Mouse (Mus musculus) retina, postnatal 7 days (tissue): ENCODE results near the gene Vim.

Source experiments
- DNase-seq: peaks from one replicate; pipeline ENCODE4 v3.0.0-alpha.2; 2012; ENCODE audit warnings: low read depth, low spot score

Vim gene

GRCm38 (mm10) chr2:13573408-13574065 is at the start of gene Vim:
Vim (plus strand) TSS chr2:13573927.
- DNase-seq, result peak; percentile 60

DNA sequence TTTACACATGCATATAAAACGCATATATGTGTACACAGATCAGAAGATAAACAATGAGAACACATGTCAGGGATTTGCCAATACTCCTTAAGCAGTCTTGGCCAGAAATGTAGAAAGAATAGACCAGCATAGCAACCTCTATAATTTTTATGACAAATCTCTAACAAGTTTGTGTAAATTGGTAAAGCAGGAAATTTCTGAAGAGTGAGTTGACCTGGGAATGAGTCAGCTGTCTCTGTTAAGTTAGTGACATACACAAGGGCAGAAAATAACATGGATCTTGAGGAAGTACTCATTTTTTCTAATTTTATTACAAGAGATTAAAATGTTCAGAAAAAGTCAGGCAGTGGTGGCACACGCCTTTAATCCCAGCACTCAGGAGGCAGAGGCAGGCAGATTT is 47.5 kb upstream of the Vim start:
- no peak for DNase-seq

DNA sequence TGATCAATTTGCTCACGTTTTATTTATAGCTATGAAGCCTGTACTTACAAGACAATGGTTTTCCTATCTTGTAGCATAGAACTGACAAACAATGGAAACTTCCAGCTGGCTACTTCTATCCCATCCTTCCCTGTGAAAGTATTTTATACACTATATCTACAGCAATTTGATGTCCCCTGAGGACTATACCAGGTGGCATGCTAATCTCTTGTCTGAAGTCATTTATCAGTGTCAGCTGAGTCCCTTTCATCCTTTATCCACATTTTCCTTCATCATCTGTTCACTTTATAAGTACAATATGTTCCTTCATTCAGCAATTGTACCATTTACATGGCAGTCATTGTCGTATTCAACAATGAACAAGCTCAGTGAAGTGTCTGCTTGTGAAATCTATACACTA is 46.6 kb upstream of the Vim start:
- no peak for DNase-seq

- no peak for DNase-seq
Observed at GRCm38 (mm10) chr2:13527531-13527930, 46.2 kb upstream of the Vim start.

- no peak for DNase-seq
Observed at GRCm38 (mm10) chr2:13529253-13529933, 44.3 kb upstream of the Vim start.

GRCm38 (mm10) chr2:13530639-13531038 is 43.1 kb upstream of the Vim start:
- no peak for DNase-seq

DNA sequence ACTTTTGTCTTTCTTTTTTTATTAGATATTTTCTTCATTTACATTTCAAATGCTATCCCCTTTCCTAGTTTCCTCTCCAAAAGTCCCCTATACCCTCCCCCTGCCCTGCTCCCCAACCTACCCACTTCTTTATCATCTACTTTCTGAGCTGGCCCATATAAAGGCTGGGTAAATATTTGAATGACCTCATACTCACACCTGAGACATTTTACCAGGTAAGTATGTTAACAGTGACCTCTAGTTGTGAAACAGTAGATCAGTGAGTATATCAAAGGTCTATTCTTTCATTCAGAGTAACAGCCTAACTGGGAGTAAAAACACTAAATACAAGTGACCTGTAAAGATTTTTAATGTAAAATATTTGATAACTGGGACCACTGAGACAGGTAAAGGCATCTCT is 37.0 kb upstream of the Vim start:
- no peak for DNase-seq

DNA sequence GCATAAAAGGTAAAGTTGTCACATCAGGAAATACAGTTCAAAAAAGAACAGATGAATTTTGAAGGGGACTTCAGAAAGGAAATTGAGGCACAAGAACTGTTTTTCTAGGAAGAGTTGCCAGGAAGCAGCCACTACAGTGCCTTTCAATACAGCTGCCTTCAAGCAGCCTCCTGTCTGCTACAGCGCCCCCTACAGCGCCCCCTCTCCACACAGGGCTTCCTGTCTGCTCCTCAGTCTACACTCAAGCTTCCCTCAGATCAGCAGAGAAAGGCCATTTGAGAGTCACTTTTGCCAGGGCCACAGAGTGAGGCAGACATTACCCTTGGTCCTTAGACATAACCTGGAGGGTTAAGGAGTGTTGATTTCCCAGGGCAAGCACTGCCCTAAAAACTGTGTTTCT is 36.0 kb upstream of the Vim start:
- DNase-seq, result no peak

- no peak for DNase-seq
Observed at GRCm38 (mm10) chr2:13538258-13538657, 35.5 kb upstream of the Vim start.

- no peak for DNase-seq
Observed at GRCm38 (mm10) chr2:13538704-13539377, 34.9 kb upstream of the Vim start.

DNA sequence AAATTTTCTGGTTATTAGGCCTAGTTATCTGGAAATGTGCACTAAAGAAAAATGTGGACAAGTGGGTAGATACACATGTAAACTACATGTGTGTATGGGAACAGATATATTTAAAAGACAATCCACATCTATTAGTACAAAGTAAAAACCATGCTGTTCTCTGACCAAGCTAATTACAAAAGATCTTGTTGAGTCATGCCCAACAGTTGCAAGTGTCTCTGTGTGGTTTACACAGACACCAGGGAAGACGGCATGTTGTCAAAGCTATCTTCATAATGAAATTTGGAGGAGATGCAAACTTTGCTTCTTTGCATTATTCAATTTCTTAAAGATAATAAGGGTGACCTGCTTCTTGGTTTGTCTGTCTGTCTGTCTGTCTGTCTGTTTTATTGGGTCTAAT is 33.9 kb upstream of the Vim start:
- DNase-seq, result no peak

- no peak for DNase-seq
Observed at GRCm38 (mm10) chr2:13543519-13544124, 30.1 kb upstream of the Vim start.

GRCm38 (mm10) chr2:13544193-13544824 is 29.4 kb upstream of the Vim start, which contains the start of gene Trdmt1:
Trdmt1 (minus strand) TSS chr2:13544668.
- DNase-seq, result peak; percentile 61

- DNase-seq, result no peak
Observed at GRCm38 (mm10) chr2:13548749-13549148, 25.0 kb upstream of the Vim start.

- DNase-seq, result no peak
Observed at GRCm38 (mm10) chr2:13553966-13554365, 19.8 kb upstream of the Vim start.

- DNase-seq, result no peak
Observed at GRCm38 (mm10) chr2:13556239-13556638, 17.5 kb upstream of the Vim start.

DNA sequence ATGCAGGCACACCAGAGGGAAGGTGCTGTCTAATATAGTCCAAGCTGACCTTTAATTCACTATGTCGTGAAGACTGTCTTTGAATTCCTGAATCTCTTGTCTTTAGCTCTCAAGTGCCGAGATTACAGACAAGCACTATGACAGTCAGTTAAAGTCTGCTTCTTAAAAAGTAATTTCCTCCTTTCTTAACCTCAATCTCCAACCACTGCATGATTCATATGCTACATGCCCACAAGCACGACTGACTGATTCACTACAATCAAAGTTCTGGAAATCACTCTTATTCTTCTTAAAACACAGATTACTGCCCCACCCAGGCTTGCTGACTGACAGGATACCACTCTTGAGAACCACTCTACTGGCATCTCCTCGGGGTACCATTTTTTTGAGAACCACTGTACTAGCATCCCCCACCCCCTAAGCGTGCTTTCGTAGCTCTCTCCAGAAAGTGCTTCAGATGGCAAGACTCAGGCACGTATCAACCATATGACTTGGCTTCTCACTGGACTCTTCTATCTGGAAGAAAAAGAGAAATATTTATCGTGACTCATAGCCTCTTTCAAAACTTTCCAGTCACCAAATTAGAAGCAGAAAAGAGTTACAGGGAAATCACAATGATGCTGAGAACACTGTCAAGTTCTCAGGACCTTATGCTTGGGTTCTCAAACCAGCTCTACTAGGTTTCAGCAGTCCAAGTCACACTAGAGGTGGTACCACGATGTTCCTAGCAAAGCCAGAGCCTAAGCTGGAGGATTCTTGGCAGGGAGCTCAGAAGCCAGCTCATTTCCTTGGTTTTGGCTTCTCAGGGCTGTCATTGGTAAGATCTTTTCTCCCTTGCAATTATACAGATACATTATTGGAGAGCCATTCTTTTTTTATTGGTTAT is 16.3 kb upstream of the Vim start:
- no peak for DNase-seq

DNA sequence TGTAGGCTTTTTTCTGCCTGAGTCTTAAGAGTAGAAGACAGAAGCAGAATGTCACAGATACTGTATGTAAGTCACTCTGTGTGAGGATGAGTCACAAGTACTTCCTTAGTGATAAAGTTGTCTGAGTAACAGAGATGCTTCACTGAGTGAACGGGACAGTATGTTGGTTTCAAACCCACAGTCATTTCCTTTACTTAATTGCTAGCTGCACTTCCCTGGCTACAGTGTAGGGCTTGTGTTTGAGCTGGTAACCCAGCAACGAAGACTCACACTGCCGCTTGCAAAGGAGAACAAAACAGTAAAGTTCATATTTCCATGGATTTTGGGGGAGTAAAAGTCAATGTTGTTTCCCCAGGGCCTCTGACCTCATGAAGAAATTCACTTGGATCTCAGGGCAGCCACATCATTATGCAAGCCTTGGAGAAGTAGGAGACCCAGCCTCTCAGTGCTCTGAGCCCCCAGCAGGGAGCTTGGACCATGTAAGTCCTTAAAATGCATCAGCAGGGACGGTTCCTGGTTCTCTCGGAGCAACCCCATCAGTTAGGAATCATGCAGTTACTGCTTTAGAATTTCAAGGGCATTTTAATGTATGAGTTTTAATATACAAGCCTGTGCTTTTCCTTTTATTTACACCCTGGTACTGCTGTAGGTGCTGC is 15.0 kb upstream of the Vim start:
- no peak for DNase-seq

DNA sequence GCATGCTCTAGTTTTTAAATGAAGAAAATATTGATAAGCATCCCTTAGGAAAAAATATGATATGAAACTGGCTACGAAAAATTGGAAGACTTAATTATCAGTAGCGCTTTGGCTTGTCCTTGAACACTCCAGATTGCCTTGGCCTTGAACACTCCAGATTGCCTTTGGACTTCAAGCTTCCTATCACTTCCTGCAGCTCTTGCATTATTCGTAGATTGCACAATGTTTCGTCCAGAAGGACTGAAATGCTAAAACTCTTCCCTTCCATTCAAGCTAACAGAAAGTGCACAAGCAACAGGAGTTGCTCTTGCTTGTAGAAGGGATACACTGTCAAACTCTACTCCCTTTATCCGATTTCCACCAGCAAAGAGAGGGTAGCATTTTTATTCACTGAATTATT is 14.4 kb upstream of the Vim start:
- DNase-seq, result no peak

GRCm38 (mm10) chr2:13559729-13560128 is 14.0 kb upstream of the Vim start:
- DNase-seq, result no peak
